Mouse (Mus musculus) CD4-positive, CD25-positive, alpha-beta regulatory T cell, adult 4 months (primary cell): ENCODE measurements around the gene Gna11. TPM values are rescaled to one million over a fixed set of nuclear protein-coding genes. Genes with fewer than 3 reads are reported as not detected.
A peak's percentile ranks its signal among the peaks of the same experiment; 100 is the strongest.

Experiments
- ATAC-seq: one replicate; pipeline ENCODE4 v1.8.0; 2017
- polyA plus RNA-seq, 2 experiments: library from polyadenylated mRNA; unstranded; fragments of 100-300 nt; shearing (Covaris generic); gene quantifications; one replicate each; pipeline ENCODE4 v1.2.1; 2017

Gene Gna11
- 10 to 100 TPM; 28.5 to 42.5 TPM for polyA plus RNA-seq

- ATAC-seq, result peak; percentile 95
Observed at GRCm38 (mm10) chr10:81545161-81545747, at the start of gene Gna11. Gna11 (minus strand) TSS chr10:81545190.

DNA sequence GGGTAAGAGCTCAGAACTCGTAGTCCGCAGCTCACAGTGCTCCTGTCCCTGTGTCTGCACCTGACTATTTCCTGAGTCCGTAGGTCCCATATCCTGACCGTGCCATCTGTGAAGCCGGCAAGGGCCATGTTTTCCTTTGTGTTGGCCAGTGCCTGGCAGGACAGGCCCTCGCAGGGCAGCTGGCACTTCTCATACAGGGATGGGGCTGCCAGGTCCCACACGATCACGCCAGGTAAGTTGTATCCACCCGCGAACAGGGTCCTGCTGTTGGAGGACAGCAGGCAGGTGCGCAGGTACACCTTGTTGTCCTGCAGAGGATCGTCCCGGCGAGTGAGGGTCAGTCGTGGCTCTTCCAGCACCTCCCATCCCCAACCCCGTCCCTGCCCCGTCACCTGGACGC lies 48.9 kb upstream of the Gna11 start:
- ATAC-seq, result no peak

GRCm38 (mm10) chr10:81593223-81593622 lies 48.2 kb upstream of the Gna11 start:
- no peak for ATAC-seq

- no peak for ATAC-seq
Observed at GRCm38 (mm10) chr10:81592631-81593030, 47.6 kb upstream of the Gna11 start.

DNA sequence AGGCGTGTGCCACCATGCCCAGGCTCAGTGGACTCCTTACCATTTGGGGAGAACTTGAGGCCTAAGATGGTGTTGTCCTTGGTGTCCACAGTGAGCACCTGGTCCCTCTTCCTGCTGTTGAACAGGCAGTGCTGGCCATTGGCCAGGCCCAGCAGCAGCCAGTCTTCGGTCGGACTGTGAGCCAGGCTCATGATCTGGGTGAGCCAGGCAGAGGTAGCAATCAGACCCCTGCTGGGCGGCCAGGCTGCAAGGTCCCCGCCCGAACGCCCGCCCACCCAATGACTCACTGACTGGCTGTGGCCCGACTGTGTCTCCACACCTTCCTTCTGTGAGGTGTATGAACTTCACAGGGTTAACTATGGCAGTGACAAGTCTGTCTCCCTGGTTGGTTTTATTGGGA lies 46.9 kb upstream of the Gna11 start:
- ATAC-seq, result no peak

DNA sequence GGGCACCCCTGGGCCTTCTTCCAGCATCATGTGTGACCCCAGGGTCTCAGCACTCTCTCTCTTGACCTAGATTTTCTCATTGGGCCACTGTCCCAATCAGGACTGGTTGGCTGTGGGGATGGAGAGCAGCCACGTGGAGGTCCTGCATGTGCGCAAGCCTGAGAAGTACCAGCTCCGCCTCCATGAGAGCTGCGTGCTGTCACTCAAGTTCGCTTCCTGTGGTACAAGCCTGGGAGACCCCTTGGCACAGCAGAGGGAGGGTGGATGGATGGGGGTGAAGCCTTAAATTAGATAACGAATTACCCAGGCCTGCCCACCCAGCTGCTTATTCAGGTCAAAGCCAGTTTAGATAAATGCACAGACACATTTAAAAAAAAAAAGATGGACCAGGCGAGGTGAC lies 43.7 kb upstream of the Gna11 start:
- ATAC-seq, result no peak

DNA sequence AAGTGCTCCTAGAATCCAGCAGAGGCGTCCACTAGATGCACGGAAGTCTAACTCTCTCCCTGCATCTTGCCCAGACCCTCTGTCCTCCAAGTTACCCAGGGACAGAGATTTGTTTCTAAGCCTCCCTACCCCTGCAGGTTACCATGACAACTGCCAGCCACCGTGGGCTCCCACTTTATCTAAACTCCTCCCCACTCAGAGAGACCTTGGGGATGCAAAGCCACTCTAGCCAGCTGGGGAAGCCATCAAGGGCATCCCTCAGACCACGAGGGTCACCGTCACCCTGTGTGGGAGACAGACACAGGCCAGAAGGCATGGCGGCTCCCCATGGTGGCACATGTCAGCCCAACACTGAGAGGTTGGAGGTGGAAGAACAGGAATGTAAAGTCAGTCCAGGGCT lies 38.4 kb upstream of the Gna11 start:
- no peak for ATAC-seq

- peak; percentile 43 for ATAC-seq
Observed at GRCm38 (mm10) chr10:81580441-81581070, 35.6 kb upstream of the Gna11 start.

- no peak for ATAC-seq
Observed at GRCm38 (mm10) chr10:81579967-81580366, 35.0 kb upstream of the Gna11 start.

- ATAC-seq, result no peak
Observed at GRCm38 (mm10) chr10:81575695-81576094, 30.7 kb upstream of the Gna11 start.

DNA sequence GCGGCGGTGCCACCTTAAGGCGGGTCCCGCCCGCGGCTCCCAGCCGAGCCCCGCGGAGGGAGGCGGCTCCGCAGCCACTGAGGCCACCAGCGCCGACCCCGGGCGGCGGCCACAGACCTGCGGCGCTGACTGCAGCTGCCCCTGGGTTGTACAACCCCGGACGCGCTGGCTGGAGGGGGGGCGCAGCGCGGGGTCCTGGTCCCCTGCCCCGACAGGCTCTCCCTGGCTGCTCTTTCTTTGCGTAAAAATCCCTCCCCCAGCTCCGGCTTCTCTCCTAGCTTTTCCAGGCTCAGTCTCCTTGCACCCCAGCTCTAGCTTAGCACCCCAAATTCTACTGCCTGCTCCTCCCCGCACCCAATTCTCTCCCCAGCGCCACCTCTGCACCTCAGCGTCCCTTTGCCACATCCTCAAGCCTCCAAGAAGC lies 30.2 kb upstream of the Gna11 start:
- no peak for ATAC-seq

DNA sequence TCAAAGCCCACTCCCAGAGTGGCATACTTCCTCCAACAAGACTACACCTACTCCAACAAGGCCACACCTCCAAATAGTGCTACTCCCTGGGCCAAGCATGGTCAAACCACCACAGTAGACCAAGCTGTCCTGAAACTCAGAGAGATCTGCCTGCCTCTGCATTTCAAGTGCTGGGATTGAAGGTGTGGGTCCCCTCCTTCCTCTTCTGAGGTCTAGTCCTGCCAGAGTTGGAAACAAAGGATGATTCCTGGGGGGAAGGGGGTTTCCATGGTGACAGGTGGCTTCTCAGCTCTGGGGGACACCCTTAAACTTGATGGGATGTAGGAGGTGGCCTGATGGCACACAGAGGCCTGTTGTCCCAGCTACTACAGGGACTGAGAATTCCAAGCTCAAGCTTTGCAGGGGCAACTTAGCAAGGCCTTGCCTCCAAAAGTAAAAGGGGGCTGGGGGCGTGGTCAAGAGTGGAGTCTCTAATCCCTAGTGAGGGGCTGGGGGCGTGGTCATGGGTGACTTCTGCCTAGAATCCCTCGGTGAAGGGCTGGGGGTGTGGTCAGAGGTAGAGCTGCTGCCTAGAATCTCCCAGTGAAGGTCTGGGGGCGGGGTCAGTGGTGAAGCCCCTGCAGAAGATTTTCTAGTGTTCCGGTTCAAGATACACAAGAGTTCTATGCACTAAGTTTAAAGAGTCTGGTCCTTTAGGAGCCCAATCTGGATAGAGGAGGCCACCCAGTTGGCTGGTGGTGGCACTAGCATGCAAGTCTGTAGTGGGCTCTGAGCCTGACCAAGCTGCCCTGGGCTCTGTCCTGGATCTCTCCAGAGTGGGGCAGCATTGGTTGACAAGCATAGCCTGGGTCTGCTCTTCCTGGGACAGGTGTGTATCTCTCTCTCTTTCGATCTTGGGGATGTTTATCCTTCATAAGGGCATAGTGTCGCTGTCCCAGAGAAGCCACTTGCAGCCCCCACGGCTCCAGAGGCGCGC lies 29.4 kb upstream of the Gna11 start, which contains the start of gene Tle2:
Gene Tle2, plus strand, starts transcription at position 481 of the 976 bp plus-strand sequence.
- no peak for ATAC-seq

DNA sequence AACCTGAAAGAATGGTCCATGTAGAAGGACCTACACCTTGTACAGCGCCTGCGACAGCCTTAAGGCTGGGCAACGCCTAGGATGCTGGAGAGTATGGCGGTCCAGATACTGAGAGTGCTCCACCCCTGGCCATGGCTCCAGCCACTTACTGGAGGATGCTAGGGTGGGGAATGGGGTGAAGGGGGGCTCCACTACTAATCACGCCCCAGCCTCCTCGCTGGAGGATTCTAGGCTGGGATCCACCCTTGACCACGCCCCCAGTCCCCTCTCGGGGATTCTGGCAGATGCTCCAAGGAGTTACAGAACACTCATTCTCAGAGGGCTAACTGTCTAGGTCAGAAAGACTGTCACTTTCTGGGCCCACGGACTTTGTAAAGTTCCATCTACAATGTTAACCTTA lies 28.0 kb upstream of the Gna11 start:
- no peak for ATAC-seq

DNA sequence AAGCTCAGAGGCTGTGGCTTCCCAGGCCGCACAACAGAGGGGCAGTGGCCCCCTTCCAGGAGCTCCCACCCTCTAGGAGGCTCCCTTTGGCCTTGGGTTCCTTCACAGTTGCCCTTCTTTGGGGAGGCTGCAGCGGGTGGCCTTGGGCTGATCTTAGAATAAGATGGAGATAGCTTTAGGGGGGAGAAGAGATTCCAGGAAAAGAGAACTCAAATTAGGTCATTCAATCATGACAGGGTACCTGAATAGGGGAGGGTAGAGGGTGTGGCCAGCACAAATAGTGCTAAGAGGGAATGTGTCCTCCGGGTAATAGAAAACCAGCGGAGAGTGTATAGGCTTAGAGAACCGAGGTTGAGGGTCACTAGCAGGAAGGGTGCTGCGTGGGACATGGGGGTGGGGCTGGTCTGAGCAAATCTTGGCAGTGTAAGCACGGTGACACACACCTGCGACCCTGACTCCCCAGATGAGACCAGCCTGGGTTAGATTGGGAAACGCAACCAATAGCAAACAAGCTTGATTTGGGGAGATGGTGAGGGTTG lies 27.2 kb upstream of the Gna11 start:
- ATAC-seq, result no peak

- ATAC-seq, result peak; percentile 86
Observed at GRCm38 (mm10) chr10:81571501-81571876, 26.5 kb upstream of the Gna11 start.

- peak; percentile 70 for ATAC-seq
Observed at GRCm38 (mm10) chr10:81570831-81571500, 26.0 kb upstream of the Gna11 start.

GRCm38 (mm10) chr10:81570238-81570800 lies 25.3 kb upstream of the Gna11 start:
- no peak for ATAC-seq

- no peak for ATAC-seq
Observed at GRCm38 (mm10) chr10:81569507-81570237, 24.7 kb upstream of the Gna11 start.

GRCm38 (mm10) chr10:81568381-81569191 lies 23.6 kb upstream of the Gna11 start:
- ATAC-seq, result no peak
